Mouse (Mus musculus) testis, postnatal 10 days (tissue): ENCODE measurements around the gene Slc12a8.
A peak's percentile ranks its signal among the peaks of the same experiment; 100 is the strongest.

Experiments used
- DNase-seq: peaks from one replicate; pipeline ENCODE4 v3.0.0; 2021; ENCODE audit warnings: low spot score

Slc12a8 gene

DNA sequence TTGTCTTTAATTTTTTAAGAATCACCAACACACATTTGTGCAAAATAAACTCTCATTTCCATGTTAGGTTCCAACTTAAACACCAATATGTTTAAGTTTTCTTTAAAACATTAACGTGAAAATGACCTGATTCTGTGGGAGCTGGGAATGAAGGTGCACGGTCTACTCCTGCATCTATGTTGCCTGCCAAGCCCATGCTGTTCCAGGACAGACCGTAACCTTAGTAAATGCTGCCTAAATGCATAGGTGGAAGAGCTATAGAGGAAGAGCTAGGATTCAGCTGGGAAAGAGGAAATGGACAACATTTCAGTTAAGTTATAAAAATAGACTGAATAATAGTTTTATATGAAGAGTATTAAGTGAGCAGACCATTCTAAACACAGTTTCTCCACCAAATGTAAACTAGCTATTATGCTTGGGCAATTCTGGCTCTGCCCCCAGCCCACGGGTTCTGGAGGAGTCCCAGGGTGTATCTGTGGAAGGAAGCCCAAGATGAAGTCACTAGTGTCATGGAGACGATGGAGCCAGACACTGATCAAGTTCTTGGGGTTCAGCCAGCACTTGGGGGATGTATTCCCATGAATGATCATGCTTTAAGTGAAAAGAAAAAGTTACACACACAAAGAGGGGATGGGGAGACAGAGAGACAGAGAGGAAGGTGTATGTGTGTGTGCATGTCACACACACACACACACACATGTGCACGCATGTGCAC is 95.1 kb downstream of the Slc12a8 start:
- DNase-seq = peak; percentile 42

DNA sequence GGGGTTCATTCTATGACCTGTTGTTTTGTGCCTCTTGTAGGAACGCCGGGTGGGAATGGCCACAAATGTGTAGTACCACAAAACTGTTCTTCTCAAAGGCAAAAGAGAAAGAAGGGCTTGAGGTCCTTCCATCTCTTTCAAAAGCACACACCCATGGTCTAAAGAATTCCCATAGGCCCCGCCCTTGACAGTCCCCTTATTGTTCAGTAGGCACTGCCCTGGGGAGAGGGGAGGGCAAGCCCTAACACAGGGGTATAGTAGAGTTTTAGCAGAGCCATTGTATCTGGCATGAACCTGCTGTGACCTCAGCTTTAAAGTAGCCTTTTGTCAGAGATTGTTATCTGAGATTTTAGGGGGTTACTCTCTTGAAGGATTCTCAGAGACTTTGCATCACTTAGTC is 98.9 kb downstream of the Slc12a8 start:
- peak; percentile 32 for DNase-seq

DNA sequence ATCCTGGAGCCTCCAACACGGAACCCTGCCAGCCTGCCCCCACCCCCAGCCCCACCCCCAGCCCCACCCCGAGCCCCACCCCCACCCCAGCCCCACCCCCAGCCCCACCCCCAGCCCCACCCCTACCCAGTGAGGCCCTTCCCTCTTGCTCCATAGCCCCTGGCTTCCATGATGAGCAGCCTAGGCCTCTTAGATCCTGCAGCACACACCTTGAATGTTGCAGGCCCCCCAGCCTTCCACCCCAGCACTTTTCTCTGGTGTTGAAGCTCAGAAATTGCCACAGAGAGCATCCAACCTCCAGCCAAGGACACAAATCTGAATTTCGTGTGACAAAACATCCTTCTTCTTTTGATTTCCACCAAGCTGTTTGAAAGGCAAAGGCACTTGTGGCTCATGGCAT is 104.7 kb downstream of the Slc12a8 start:
- peak; percentile 22 for DNase-seq

DNA sequence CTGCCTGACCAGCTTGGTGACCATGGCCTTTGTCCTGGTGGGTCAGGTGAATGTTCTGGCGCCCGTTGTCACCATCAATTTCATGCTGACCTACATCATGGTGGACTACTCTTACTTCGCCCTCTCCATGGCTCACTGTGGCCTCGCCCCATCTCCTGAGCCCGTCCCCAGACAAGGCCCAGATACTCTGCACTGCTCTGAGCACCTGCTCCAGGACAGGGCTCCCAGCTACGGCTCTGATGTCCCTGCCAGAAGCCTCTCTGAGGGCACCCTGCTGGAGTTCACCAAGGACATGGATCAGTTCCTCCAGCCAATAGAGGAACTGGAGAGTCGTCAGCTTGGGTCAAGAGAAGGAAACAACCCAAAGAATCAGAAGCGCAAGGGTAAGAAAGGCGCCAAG is 107.5 kb downstream of the Slc12a8 start:
- no peak for DNase-seq

DNA sequence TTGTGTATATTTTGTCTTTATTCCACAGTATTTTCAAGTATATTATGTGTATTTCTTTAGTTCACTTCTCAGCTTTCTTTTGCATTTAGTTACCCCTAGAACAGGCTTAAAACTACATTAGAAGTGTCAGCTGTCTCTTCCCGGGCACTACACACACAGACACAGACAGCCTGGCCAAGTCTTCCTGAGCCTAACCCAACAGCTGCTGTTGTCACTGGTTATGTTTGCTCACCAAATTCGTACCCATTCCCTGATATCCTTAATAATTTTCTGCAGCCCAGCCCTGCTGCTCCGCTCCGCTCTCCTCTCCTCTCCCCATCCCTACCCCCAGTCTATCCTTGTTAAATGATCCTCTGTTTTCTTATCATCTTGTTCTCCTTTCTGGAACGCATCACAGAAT is 112.4 kb downstream of the Slc12a8 start:
- no peak for DNase-seq

DNA sequence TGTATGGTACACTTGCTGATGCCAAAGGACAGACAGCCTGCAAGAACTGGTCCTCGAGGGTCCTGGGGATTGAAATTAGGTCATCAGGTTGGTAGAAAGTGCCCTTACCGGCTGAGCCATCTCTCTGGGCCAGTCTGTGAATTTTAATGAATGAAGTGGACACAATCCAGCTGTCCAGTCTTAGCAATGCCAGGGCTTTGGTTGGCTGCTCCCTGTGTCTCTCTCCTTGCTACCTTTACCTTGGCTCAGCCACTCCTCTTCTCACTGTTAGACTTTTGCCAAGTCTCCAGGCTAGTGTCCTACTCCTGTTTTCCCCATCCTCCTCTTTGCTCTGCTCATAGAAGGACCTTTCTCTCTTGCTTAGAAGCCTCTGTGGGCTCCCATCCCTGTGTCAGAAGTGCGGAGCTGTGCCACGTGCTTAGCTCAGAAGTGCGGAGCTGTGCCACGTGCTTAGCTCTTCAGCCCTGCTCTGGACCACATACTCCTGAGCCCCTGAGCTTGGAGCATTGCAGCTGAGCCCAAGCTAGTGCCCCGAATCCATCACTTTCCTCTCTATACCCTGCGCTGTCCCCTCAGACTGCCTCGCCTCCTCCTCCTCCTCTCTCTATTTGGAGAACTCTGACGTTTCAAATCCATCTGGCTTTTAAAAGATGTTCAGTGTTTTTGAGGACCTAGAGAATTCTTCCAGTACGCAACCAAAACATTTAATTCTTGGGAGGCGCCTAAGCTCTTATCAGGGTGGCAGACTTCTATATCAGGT is 118.9 kb downstream of the Slc12a8 start:
- DNase-seq = no peak

GRCm38 (mm10) chr16:33641779-33642178 is 124.7 kb downstream of the Slc12a8 start:
- DNase-seq = no peak

DNA sequence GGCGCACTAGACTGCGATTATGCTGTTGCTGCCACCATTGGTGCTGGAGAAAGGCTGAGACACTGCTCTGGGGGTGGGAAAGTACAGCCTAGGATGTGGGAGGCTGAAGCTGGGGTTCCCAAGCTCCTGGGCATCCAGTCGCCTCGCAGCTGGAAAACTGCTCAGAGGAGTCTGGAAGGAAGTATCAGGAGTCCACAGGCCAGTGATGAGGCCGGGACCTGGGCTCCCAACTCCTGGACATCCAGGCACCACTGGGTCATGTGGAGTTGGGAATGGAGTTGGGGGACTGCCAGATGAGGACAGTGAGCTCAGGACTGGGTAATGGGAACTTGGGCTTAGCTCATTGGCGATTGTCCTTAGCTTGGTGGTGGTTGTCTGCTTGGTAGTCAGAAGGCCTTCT is 136.0 kb downstream of the Slc12a8 start:
- DNase-seq = no peak

- DNase-seq = no peak
Observed at GRCm38 (mm10) chr16:33655443-33655842, 138.3 kb downstream of the Slc12a8 start.

GRCm38 (mm10) chr16:33657191-33657590 is 140.1 kb downstream of the Slc12a8 start:
- DNase-seq = no peak

DNA sequence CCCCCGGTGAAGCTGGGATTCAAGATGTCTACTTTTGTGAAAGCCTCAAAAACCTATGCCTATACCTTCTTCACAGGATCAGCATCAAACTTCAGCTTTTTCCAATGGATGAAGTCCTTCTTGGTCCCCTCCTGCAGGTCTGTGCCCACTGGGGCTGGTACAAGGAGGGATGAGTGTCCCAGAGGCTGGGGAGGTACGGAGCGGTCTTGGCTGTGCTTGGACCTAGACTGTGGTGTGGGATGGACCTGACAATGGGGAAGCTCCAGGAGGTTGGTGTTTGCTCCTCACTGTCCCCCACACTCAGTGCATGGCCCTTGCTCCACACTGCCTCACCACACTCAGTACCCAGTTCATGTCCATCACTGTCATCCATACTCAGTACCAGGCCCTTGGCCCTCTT is 141.0 kb downstream of the Slc12a8 start:
- DNase-seq = no peak

DNA sequence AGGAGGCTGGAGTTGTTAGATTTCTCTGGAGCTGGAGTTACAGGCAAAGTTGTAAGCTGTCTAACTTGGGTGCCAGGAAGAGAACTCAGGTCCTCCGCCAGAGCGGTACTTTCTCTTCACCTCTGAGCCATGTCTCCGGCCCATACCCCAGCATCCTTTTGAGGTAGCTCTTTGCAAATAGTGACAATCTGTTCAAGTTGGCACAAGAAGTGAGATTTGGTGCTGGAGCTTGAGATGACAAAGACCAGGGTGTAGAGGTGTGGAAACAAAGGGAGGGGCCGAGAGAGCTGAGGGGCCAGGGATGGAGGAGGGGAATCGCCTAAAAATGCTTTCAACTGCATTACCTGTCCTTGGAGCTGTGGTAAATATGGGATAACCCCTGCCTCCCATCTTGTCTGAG is 142.4 kb downstream of the Slc12a8 start:
- DNase-seq = no peak

- DNase-seq = no peak
Observed at GRCm38 (mm10) chr16:33660125-33660524, 143.0 kb downstream of the Slc12a8 start.

DNA sequence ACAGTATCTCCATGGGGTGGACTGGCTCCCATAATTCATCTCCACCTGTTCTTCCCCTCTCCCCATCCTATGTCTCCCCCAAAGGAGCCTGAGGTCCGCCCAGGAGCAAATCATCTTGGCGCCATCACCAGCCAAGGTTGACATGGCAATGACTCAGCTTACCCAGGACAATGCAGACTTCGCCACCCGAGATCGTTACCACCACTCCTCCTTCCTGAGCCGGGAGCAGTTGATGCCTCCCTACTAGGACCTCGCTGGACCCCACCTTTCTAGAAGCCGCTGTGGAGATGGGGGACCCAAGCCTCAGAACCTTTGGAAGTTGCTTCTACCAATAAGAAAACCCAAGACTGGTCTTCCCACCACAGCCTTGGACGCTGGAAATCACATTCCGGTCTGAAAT is 145.7 kb downstream of the Slc12a8 start:
- no peak for DNase-seq

- no peak for DNase-seq
Observed at GRCm38 (mm10) chr16:33666226-33666625, 149.1 kb downstream of the Slc12a8 start.

DNA sequence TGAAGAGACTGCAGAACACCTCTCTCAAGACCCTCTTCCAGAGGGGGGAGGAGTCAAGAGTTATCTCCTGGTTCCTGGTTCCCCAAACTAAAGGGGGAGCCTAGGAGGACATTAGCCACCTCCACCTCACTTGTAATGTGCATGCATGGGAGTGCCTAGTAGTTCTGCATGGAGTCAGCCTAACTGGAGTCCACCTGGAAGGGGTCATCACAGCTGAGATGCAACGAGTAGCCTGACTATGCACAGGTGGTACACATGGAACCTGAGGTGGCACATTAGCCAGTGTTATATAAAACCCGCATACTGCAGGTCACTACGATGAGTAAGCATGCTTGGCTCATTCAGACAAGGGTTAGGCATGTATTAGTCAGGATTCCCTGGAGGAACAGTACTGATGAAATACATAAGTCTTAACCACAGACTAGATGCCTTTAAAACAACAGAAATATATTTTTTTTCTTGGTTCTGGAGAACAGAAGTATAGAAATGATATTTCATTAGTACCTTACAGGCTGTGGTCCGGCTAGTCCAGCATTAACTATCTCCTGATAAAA is 149.9 kb downstream of the Slc12a8 start:
- peak; percentile 14 for DNase-seq

- DNase-seq = no peak
Observed at GRCm38 (mm10) chr16:33668448-33668847, 151.3 kb downstream of the Slc12a8 start.

DNA sequence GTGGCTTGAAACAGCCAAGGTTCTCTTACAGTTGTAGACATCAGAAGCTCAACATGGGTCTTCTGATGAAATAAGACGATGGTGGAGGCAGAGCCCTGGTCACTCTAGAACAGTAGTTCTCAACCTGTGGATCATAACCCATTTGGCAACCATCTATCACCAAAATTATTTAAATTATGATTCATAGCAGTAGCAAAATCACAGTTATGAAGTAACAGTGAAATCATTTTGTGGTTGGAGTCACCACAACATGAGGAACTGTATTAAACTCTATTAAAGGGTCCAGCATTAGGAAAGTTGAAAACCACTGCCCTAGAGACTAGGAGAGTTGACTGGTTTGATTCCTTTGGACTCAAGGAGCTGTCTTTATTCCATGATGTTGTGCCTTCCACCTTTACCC is 151.9 kb downstream of the Slc12a8 start:
- no peak for DNase-seq

GRCm38 (mm10) chr16:33670340-33670739 is 153.2 kb downstream of the Slc12a8 start:
- peak; percentile 42 for DNase-seq

DNA sequence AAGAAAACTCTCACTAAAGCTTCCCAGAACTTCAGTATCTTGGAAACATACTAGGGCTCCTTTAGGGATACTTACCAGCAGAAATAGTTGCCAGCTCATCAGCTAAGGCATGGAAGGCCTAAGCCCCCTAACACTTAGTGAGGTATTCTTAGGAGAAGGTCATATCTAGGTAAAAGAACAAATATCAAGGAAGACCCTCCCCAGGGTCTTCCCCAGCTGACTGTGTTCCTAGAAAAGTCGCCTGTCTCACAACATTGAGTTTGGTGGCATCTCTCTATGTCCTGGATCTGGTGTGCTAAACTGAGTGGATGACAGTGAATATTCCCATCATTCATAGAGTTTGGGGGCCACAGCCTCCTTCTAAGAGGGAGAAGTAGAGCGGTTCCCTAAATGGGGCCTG is 153.8 kb downstream of the Slc12a8 start:
- DNase-seq = no peak

DNA sequence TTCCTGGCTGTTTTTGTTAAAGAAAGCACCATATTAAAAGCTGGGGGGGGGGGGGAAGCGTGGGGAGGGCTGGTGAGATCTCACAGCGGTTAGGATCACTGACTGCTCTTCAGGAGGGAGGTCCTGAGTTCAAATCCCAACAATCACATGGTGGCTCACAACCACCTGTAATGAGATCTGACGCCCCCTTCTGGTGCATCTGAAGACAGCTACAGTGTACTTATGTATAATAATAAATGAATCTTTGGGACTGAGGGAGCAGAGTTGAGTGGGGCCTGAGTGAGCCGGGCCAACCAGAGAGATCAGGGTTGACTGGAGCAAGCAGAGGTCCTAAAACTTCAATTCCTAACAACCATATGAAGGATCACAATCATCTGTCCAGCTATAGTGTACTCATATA is 155.1 kb downstream of the Slc12a8 start:
- peak; percentile 26 for DNase-seq

- DNase-seq = no peak
Observed at GRCm38 (mm10) chr16:33672643-33673042, 155.5 kb downstream of the Slc12a8 start.

GRCm38 (mm10) chr16:33673530-33674109 is 156.5 kb downstream of the Slc12a8 start:
- no peak for DNase-seq
